Mouse (Mus musculus) thymus, postnatal 4 days (tissue): ENCODE measurements around the gene Ank.

Experiments used
- DNase-seq: peaks from one replicate; pipeline ENCODE4 v3.0.0; 2021

Ank gene

GRCm38 (mm10) chr15:27497300-27497997 is 31.0 kb downstream of the Ank start:
- DNase-seq, result no peak

GRCm38 (mm10) chr15:27498078-27498477 is 31.6 kb downstream of the Ank start:
- DNase-seq, result no peak

GRCm38 (mm10) chr15:27500390-27500789 is 33.9 kb downstream of the Ank start:
- DNase-seq, result no peak

- DNase-seq, result no peak
These were observed 35.9 kb downstream of the Ank start for GRCm38 (mm10) chr15:27502338-27502737.

- DNase-seq, result no peak
These were observed 36.7 kb downstream of the Ank start for GRCm38 (mm10) chr15:27503221-27503620.

GRCm38 (mm10) chr15:27503801-27504730 is 37.6 kb downstream of the Ank start:
- DNase-seq, result no peak

GRCm38 (mm10) chr15:27506127-27506886 is 39.8 kb downstream of the Ank start:
- DNase-seq, result no peak

- no peak for DNase-seq
These were observed 40.6 kb downstream of the Ank start for GRCm38 (mm10) chr15:27506893-27507596.

GRCm38 (mm10) chr15:27508169-27508568 is 41.7 kb downstream of the Ank start:
- no peak for DNase-seq

GRCm38 (mm10) chr15:27508982-27509381 is 42.5 kb downstream of the Ank start:
- no peak for DNase-seq

- no peak for DNase-seq
These were observed 50.5 kb downstream of the Ank start for GRCm38 (mm10) chr15:27516927-27517326.

- no peak for DNase-seq
These were observed 51.5 kb downstream of the Ank start for GRCm38 (mm10) chr15:27518026-27518425.

- no peak for DNase-seq
These were observed 53.4 kb downstream of the Ank start for GRCm38 (mm10) chr15:27519857-27520256.

GRCm38 (mm10) chr15:27525233-27526005 is 58.9 kb downstream of the Ank start:
- no peak for DNase-seq

GRCm38 (mm10) chr15:27528896-27529295 is 62.4 kb downstream of the Ank start:
- DNase-seq, result no peak

GRCm38 (mm10) chr15:27530023-27530422 is 63.5 kb downstream of the Ank start:
- DNase-seq, result no peak

GRCm38 (mm10) chr15:27533036-27533435 is 66.6 kb downstream of the Ank start:
- DNase-seq, result no peak

GRCm38 (mm10) chr15:27535681-27536080 is 69.2 kb downstream of the Ank start:
- no peak for DNase-seq

- DNase-seq, result no peak
These were observed 69.7 kb downstream of the Ank start for GRCm38 (mm10) chr15:27536186-27536585.

GRCm38 (mm10) chr15:27536771-27537170 is 70.3 kb downstream of the Ank start:
- DNase-seq, result no peak

GRCm38 (mm10) chr15:27537519-27538223 is 71.2 kb downstream of the Ank start:
- no peak for DNase-seq
